Mouse (Mus musculus) hindbrain, embryonic 10.5 days (tissue): ENCODE data around the gene Uox. TPM values are rescaled to one million over a fixed set of nuclear protein-coding genes. Genes with fewer than 3 reads are reported as not detected.

ENCODE experiments used
- DNase-seq: peaks from one replicate; pipeline ENCODE4 v3.0.0-alpha.2; 2017; ENCODE audit warnings: low spot score
- H3K27ac ChIP-seq: fragments of 300-500 bp; sonication (generic); 2 replicates; pipeline ENCODE4 v1.5.1; 2016; ENCODE audit warnings: mild to moderate bottlenecking, moderate library complexity
- H3K27me3 ChIP-seq: fragments of 300-500 bp; sonication (generic); 2 replicates; pipeline ENCODE4 v1.6.1; 2016; ENCODE audit warnings: mild to moderate bottlenecking; ENCODE audit not compliant: poor library complexity, insufficient read depth, severe bottlenecking
- H3K36me3 ChIP-seq: fragments of 300-500 bp; sonication (generic); 2 replicates; pipeline ENCODE4 v1.6.1; 2016; ENCODE audit warnings: mild to moderate bottlenecking, moderate library complexity
- H3K4me1 ChIP-seq: fragments of 300-500 bp; sonication (generic); replicated peaks from 2 replicates; pipeline ENCODE4 v1.6.1; 2016; ENCODE audit warnings: mild to moderate bottlenecking
- H3K4me3 ChIP-seq: fragments of 300-500 bp; sonication (generic); 2 replicates; pipeline ENCODE4 v1.5.1; 2016; ENCODE audit warnings: mild to moderate bottlenecking, moderate library complexity
- H3K9me3 ChIP-seq: fragments of 300-500 bp; sonication (generic); 2 replicates; pipeline ENCODE4 v1.6.1; 2016; ENCODE audit warnings: mild to moderate bottlenecking, moderate library complexity
- WGBS: fragments of 180-500 bp; shearing (Covaris S2); methylation state at CpG from one replicate; pipeline ENCODE4 v1.1.7; 2016; 5-methylcytosine and 5-hydroxymethylcytosine counted together
- polyA plus RNA-seq: library from polyadenylated mRNA; unstranded; fragments of >200 nt; fragmentation: Nextera tagmentation; extraction: Ambion mirVana; gene quantifications from 2 replicates; pipeline ENCODE4 v1.2.1, GENCODE M21; 2016

Uox gene
- polyA plus RNA-seq, 1 experiment from 2014 or later = not detected

DNA sequence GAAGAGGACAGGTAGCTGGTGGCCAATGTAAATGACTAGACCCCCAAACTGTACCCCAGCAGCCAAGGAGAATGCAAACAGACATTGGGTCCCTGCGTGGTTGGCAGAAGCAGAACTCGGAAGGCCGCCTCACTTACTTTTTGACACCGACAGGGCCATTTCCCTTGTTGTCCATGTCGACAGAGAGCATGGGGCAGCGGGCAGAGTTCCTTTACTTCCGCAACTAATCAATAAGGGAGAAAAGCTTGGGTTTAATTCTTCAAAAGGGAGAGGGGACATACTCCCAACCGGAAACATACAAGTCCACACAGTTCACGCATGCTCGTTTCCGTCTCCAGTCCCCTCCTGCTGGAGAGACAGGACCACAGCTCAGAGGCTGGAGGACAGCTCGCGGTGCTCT is 110.4 kb downstream of the Uox start:
- 93% methylated on average over 13 of the region's 13 CpGs for WGBS
- H3K27ac ChIP-seq = no peak overlapping the region
- no peak for DNase-seq

DNA sequence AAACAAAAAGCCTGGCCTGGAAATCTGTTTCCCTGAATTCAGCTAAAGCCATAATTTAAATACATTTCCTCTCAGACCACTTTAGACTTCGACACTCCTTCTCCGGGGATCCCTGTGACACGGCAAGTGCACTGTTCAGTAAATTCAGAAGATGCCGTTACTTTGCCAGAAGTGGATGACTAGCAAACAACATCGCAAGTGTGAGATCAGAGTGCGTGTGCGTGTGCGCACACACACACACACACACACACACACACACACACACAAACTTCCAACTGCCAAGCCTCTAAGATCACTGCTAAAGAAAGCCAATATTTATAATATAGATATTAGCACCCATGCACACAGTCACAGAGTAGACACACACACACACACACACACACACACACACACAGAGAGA is 111.5 kb downstream of the Uox start:
- Histone ChIP-seq H3K36me3 (no peaks in the 10 kb centered on the region), H3K27ac (no peak overlapping the region), H3K4me3 (no peak overlapping the region), H3K4me1 (peaks cover 12% of the 10 kb centered on the region; the same call in 1 of the 2 replicates), H3K27me3 (peaks cover 30% of the 10 kb centered on the region), H3K9me3 (no peaks in the 10 kb centered on the region)
- no peak for DNase-seq
- 94% methylated on average over 8 of the region's 8 CpGs for WGBS

More for the DNA sequence above, 110.4 kb downstream of the Uox start:
- peaks cover 10% of the 10 kb centered on the region; the same call in 1 of the 2 replicates for H3K4me1 ChIP-seq
- no peak overlapping the region for H3K4me3 ChIP-seq
- H3K9me3 ChIP-seq = no peaks in the 10 kb centered on the region
- peaks cover 24% of the 10 kb centered on the region for H3K27me3 ChIP-seq
- no peaks in the 10 kb centered on the region for H3K36me3 ChIP-seq

Other genes with a start within 250 kb of the Uox start
- 20.2 and 26.0 TPM in 2 replicates for gene Ssx2ip, start 165.8 kb upstream of the Uox start, polyA plus RNA-seq
- gene Ctbs, start 120.6 kb upstream of the Uox start, polyA plus RNA-seq = 4.3 and 5.6 TPM in 2 replicates
- gene Spata1, start 70.7 kb upstream of the Uox start, polyA plus RNA-seq = 5.0 and 5.5 TPM in 2 replicates
- gene Gng5, start 70.6 kb upstream of the Uox start, polyA plus RNA-seq = 1,255 and 1,284 TPM in 2 replicates
- gene Rpf1, start 49.0 kb upstream of the Uox start, polyA plus RNA-seq = 63.4 and 65.1 TPM in 2 replicates
- not detected in 2 replicates for gene Dnase2b, start 45.2 kb downstream of the Uox start, polyA plus RNA-seq
- gene 4930503B20Rik, start 80.9 kb downstream of the Uox start, polyA plus RNA-seq = not detected in 2 replicates
- gene Samd13, start 115.2 kb downstream of the Uox start, polyA plus RNA-seq = 0.71 and 1.1 TPM in 2 replicates
- gene Prkacb, start 242.6 kb downstream of the Uox start, polyA plus RNA-seq = 57.0 and 60.5 TPM in 2 replicates